Mouse (Mus musculus) C2C12 (cell line): Measurements from ENCODE around the gene Mipep. TPM values are rescaled to one million over a fixed set of nuclear protein-coding genes. Genes with fewer than 3 reads are reported as not detected.

ENCODE experiments used
- H3K27me3 ChIP-seq: one replicate; pipeline ENCODE4 v1.6.1; 2011; ENCODE audit not compliant: control insufficient read depth, insufficient read depth, insufficient read length
- H3K36me3 ChIP-seq: one replicate; pipeline ENCODE4 v1.6.1; 2011; ENCODE audit not compliant: control insufficient read depth, insufficient read depth
- H3K4me3 ChIP-seq: one replicate; pipeline ENCODE4 v1.5.1; 2011; ENCODE audit warnings: mild to moderate bottlenecking, control low read depth; ENCODE audit not compliant: poor library complexity, insufficient read depth, severe bottlenecking
- H3K79me2 ChIP-seq: one replicate; pipeline ENCODE4 v1.6.1; 2011; ENCODE audit not compliant: control insufficient read depth, insufficient read depth
- H3K79me3 ChIP-seq: one replicate; pipeline ENCODE4 v1.6.1; 2011; ENCODE audit warnings: low read depth, control low read depth
- H3ac ChIP-seq: one replicate; pipeline ENCODE3; 2011; ENCODE audit warnings: low read depth; ENCODE audit not compliant: control insufficient read depth, insufficient read length
- CEBPB ChIP-seq: IDR thresholded peaks from one replicate; pipeline ENCODE4 v1.6.1; 2011; ENCODE audit warnings: low read depth, mild to moderate bottlenecking, control low read depth, moderate library complexity
- CTCF ChIP-seq: IDR thresholded peaks from one replicate; pipeline ENCODE4 v1.5.1; 2011; ENCODE audit not compliant: control insufficient read depth, insufficient read depth, insufficient read length
- FOSL1 ChIP-seq: IDR thresholded peaks from one replicate; pipeline ENCODE4 v1.8.0; 2011; ENCODE audit warnings: mild to moderate bottlenecking, low read length; ENCODE audit not compliant: poor library complexity, insufficient read depth, severe bottlenecking
- MAX ChIP-seq: IDR thresholded peaks from one replicate; pipeline ENCODE4 v1.6.1; 2011; ENCODE audit warnings: mild to moderate bottlenecking, control low read depth
- MYOD1 ChIP-seq: IDR thresholded peaks from one replicate; pipeline ENCODE4 v1.6.1; 2011; ENCODE audit warnings: low read depth; ENCODE audit not compliant: control insufficient read depth, insufficient read length
- MYOG ChIP-seq: IDR thresholded peaks from one replicate; pipeline ENCODE4 v1.6.1; 2011; ENCODE audit not compliant: control insufficient read depth, insufficient read length; ENCODE audit errors: extremely low read depth
- USF1 ChIP-seq: IDR thresholded peaks from one replicate; pipeline ENCODE4 v1.6.1; 2011; ENCODE audit warnings: low read depth, mild to moderate bottlenecking, control low read depth, moderate library complexity
- polyA plus RNA-seq: library from polyadenylated mRNA; unstranded; fragments of >200 nt; fragmentation: generic; extraction: Trizol; gene quantifications from one replicate; pipeline ENCODE4 v1.2.1, GENCODE M21; 2012; ENCODE audit warnings: missing spikeins

The Mipep gene
- polyA plus RNA-seq, 1 experiment, result 9.8 TPM

GRCm38 (mm10) chr14:60753801-60754126 is 30.6 kb upstream of the Mipep start:
- TF ChIP-seq CEBPB, result no peak
- no peak for TF ChIP-seq MYOD1
- TF ChIP-seq MYOG, result no peak
- TF ChIP-seq FOSL1, result no peak
- Histone ChIP-seq H3K79me2 (no peaks in the 10 kb centered on the region), H3K4me3 (no peak overlapping the region)

DNA sequence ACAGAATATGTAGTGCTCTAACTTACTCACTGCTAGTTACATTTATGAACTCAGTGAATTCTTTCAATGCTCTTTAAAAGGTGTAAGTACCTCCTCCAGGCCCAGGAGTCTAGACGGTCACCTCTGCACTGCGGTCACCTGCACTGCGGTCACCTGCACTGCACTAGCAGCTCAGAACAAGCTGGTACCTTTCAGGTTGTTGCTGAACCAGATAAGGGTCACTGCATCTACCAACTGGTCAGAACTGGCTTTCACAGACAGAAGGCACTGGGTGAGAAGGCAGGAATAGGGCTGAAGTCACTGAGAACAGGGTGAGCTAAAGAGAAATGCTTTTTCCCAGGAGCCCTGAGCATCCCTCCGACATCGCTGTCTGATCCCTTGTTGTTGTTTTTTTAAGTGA is 29.7 kb upstream of the Mipep start:
- Histone ChIP-seq H3K4me3 (no peak overlapping the region), H3ac (no peak overlapping the region), H3K27me3 (no peaks in the 10 kb centered on the region), H3K79me3 (no peaks in the 10 kb centered on the region), H3K79me2 (no peaks in the 10 kb centered on the region), H3K36me3 (no peaks in the 10 kb centered on the region)
- no peak for TF ChIP-seq FOSL1
- no peak for TF ChIP-seq USF1
- no peak for TF ChIP-seq MYOG
- no peak for TF ChIP-seq CEBPB
- no peak for TF ChIP-seq MYOD1
- TF ChIP-seq CTCF, result no peak
- no peak for TF ChIP-seq MAX

More at GRCm38 (mm10) chr14:60753801-60754126, 30.6 kb upstream of the Mipep start:
- Histone ChIP-seq H3K27me3 (no peaks in the 10 kb centered on the region), H3K79me3 (no peaks in the 10 kb centered on the region), H3K36me3 (no peaks in the 10 kb centered on the region), H3ac (no peak overlapping the region)

- TF ChIP-seq CTCF (no peak), MYOD1 (no peak), USF1 (no peak), MYOG (no peak), MAX (no peak)
- Histone ChIP-seq H3K27me3 (no peaks in the 10 kb centered on the region), H3K79me3 (no peaks in the 10 kb centered on the region)
Observed at GRCm38 (mm10) chr14:60756271-60756670, 28.1 kb upstream of the Mipep start.

DNA sequence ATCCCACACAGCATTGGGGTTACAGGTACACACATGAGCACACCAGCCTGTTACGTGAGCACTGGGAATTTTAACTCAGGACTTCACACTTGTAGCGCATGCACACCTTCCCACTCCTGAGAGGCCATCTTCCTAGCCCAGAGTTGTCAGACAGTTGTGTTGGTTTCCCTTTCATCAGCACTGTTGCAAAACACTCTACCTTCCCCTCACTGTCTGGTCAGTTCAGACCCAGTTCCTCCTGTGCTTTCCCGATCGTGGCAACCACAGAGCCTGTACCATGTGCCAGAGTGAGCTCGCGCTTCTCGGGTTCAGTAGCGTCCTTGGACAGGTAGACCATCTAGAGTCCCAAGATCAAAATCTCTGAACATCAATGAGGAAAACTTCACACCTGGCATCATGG is 27.1 kb upstream of the Mipep start:
- no peak overlapping the region for H3K4me3 ChIP-seq
- no peak overlapping the region for H3ac ChIP-seq
- H3K27me3 ChIP-seq, result no peaks in the 10 kb centered on the region
- no peaks in the 10 kb centered on the region for H3K36me3 ChIP-seq
- no peaks in the 10 kb centered on the region for H3K79me2 ChIP-seq
- TF ChIP-seq MYOD1, result no peak
- TF ChIP-seq MAX, result no peak
- no peak for TF ChIP-seq CEBPB
- no peak for TF ChIP-seq FOSL1
- no peak for TF ChIP-seq USF1
- no peak for TF ChIP-seq MYOG
- no peak for TF ChIP-seq CTCF
- no peaks in the 10 kb centered on the region for H3K79me3 ChIP-seq

More at GRCm38 (mm10) chr14:60756271-60756670, 28.1 kb upstream of the Mipep start:
- Histone ChIP-seq H3ac (no peak overlapping the region), H3K79me2 (no peaks in the 10 kb centered on the region), H3K36me3 (no peaks in the 10 kb centered on the region), H3K4me3 (no peak overlapping the region)

DNA sequence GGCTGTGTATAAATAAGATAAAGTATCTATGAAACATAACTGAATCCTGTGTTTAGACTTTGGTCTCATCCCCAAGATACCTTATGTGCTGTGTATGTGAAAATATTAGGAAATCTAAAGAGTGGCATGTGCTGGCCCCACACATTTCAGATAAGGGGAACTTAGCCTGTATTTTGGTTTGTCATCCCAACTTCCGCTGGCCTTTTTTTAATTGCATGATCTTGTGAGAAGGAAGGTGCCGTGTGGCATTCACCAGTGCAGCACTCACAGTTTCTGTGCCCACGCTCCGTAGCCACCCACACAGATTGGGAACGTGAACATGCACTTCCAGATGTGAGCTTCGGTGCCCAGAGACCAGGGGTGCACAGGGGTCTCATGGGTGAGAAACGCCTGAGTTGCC is 26.7 kb upstream of the Mipep start:
- TF ChIP-seq CTCF (no peak), MAX (no peak), MYOD1 (no peak), MYOG (no peak), USF1 (no peak), CEBPB (no peak), FOSL1 (no peak)
- Histone ChIP-seq H3K36me3 (no peaks in the 10 kb centered on the region), H3K4me3 (no peak overlapping the region), H3K79me2 (no peaks in the 10 kb centered on the region), H3K27me3 (no peaks in the 10 kb centered on the region), H3ac (no peak overlapping the region), H3K79me3 (no peaks in the 10 kb centered on the region)

DNA sequence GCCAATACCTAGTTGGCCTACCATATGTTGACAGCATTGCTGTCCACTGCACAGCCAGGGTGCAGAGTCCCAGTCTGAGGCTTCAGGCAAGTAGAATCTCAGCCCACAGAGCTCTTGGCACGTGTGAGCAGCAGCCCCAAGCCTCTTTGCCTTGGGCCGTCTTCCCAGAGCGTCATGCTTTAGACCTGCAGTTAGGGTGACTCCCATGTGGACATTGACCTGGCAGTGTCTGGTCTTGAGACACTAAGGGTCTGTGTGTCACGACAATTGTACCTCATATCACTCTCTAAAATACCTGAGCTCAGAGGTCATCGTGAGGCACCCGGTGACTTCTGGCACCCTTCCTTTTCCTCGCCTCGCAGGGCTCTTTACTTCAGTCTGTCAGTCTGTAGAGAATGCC is 25.3 kb upstream of the Mipep start:
- TF ChIP-seq MYOD1, result no peak
- Histone ChIP-seq H3K4me3 (no peak overlapping the region), H3K36me3 (no peaks in the 10 kb centered on the region), H3K79me2 (no peaks in the 10 kb centered on the region), H3ac (no peak overlapping the region), H3K79me3 (no peaks in the 10 kb centered on the region), H3K27me3 (no peaks in the 10 kb centered on the region)
